Mouse (Mus musculus): ENCODE measurements around the gene Fgd1.
A peak's percentile ranks its signal among the peaks of the same experiment; 100 is the strongest.

Gene Fgd1

GRCm38 (mm10) chrX:151087418-151087817 is 41.5 kb downstream of the Fgd1 start:
- no peak for DNase-seq (ENCODE audit: low spot score)

- DNase-seq (ENCODE audit: low spot score) = peak; percentile 46
These were observed 50.5 kb downstream of the Fgd1 start, which contains the start of gene Tsr2 for GRCm38 (mm10) chrX:151096171-151097058. TSS of gene Tsr2 (minus strand) at chrX:151096543.

- no peak for DNase-seq (ENCODE audit: low spot score)
These were observed 61.5 kb downstream of the Fgd1 start for GRCm38 (mm10) chrX:151107301-151108067.

GRCm38 (mm10) chrX:151116795-151117194 is 70.8 kb downstream of the Fgd1 start:
- peak; percentile 12 for DNase-seq (ENCODE audit: low spot score)

GRCm38 (mm10) chrX:151117432-151117831 is 71.5 kb downstream of the Fgd1 start:
- DNase-seq (ENCODE audit: low spot score) = no peak

- no peak for DNase-seq (ENCODE audit: low spot score)
These were observed 78.0 kb downstream of the Fgd1 start for GRCm38 (mm10) chrX:151123933-151124332.

GRCm38 (mm10) chrX:151130493-151130892 is 84.5 kb downstream of the Fgd1 start:
- DNase-seq (ENCODE audit: low spot score) = no peak

- no peak for DNase-seq (ENCODE audit: low spot score)
These were observed 86.8 kb downstream of the Fgd1 start for GRCm38 (mm10) chrX:151132785-151133184.
